Mouse (Mus musculus) myocyte (in vitro differentiated cells): ENCODE data around the gene Pla2g4a. TPM values are rescaled to one million over a fixed set of nuclear protein-coding genes. Genes with fewer than 3 reads are reported as not detected.

Experiments
- H3K27me3 ChIP-seq: one replicate; pipeline ENCODE4 v1.6.1; 2011; ENCODE audit not compliant: control insufficient read depth, insufficient read depth, insufficient read length
- H3K36me3 ChIP-seq: one replicate; pipeline ENCODE4 v1.6.1; 2011; ENCODE audit not compliant: control insufficient read depth, insufficient read depth
- H3K4me2 ChIP-seq: one replicate; pipeline ENCODE4 v1.6.1; 2011; ENCODE audit warnings: low read depth, control low read depth
- H3K4me3 ChIP-seq: one replicate; pipeline ENCODE4 v1.5.1; 2011; ENCODE audit warnings: mild to moderate bottlenecking, control low read depth, moderate library complexity
- H3K79me2 ChIP-seq: one replicate; pipeline ENCODE4 v1.6.1; 2011; ENCODE audit not compliant: control insufficient read depth, insufficient read depth
- H3ac ChIP-seq: one replicate; pipeline ENCODE4 v1.6.1; 2011; ENCODE audit not compliant: control insufficient read depth, insufficient read length
- CEBPB ChIP-seq: IDR thresholded peaks from 2 replicates; pipeline ENCODE4 v1.6.1; 2011; ENCODE audit warnings: mild to moderate bottlenecking, moderate library complexity; ENCODE audit not compliant: poor library complexity, insufficient read depth, severe bottlenecking
- E2F4 ChIP-seq: IDR thresholded peaks from one replicate; pipeline ENCODE4 v1.6.1; 2011; ENCODE audit warnings: mild to moderate bottlenecking, control low read depth, moderate library complexity; ENCODE audit not compliant: insufficient read depth
- MAX ChIP-seq: IDR thresholded peaks from one replicate; pipeline ENCODE4 v1.6.1; 2011; ENCODE audit warnings: low read depth, mild to moderate bottlenecking, control low read depth
- MYOD1 ChIP-seq, 3 experiments: IDR thresholded peaks; one replicate each; pipeline ENCODE4 v1.6.1; 2011; ENCODE audit warnings: control low read depth in 2 of 3, low read depth in 2 of 3, mild to moderate bottlenecking in 2 of 3, moderate library complexity in 1 of 3; ENCODE audit not compliant: insufficient read length in 2 of 3, control insufficient read depth in 1 of 3
- MYOG ChIP-seq, 3 experiments: IDR thresholded peaks; one replicate each; pipeline ENCODE4 v1.6.1; 2011; ENCODE audit warnings: control low read depth in 2 of 3, low read depth in 2 of 3, mild to moderate bottlenecking in 2 of 3; ENCODE audit not compliant: insufficient read length in 2 of 3, control insufficient read depth in 1 of 3, insufficient read depth in 1 of 3
- POLR2A ChIP-seq: IDR thresholded peaks from one replicate; pipeline ENCODE4 v1.6.1; 2011; ENCODE audit warnings: low read depth, mild to moderate bottlenecking, control low read depth, moderate library complexity; ENCODE audit not compliant: insufficient read length
- POLR2AphosphoS2 ChIP-seq: IDR thresholded peaks from one replicate; pipeline ENCODE4 v1.6.1; 2011; ENCODE audit warnings: low read depth, control low read depth; ENCODE audit not compliant: insufficient read length
- REST ChIP-seq: IDR thresholded peaks from one replicate; pipeline ENCODE4 v1.6.1; 2011; ENCODE audit warnings: mild to moderate bottlenecking, control low read depth, moderate library complexity; ENCODE audit not compliant: insufficient read depth, insufficient read length
- SRF ChIP-seq: IDR thresholded peaks from one replicate; pipeline ENCODE4 v1.6.1; 2011; ENCODE audit warnings: low read depth; ENCODE audit not compliant: control insufficient read depth, insufficient read length
- TCF12 ChIP-seq: IDR thresholded peaks from one replicate; pipeline ENCODE4 v1.6.1; 2011; ENCODE audit warnings: mild to moderate bottlenecking, control low read depth; ENCODE audit not compliant: poor library complexity, insufficient read depth, severe bottlenecking
- TCF3 ChIP-seq: IDR thresholded peaks from one replicate; pipeline ENCODE4 v1.6.1; 2011; ENCODE audit warnings: low read depth, control low read depth; ENCODE audit not compliant: insufficient read length
- USF1 ChIP-seq: IDR thresholded peaks from one replicate; pipeline ENCODE4 v1.6.1; 2011; ENCODE audit warnings: low read depth, mild to moderate bottlenecking, control low read depth, moderate library complexity
- polyA plus RNA-seq: library from polyadenylated mRNA; unstranded; fragments of >200 nt; fragmentation: generic; extraction: Trizol; gene quantifications from one replicate; pipeline ENCODE4 v1.2.1, GENCODE M21; 2012; ENCODE audit warnings: missing spikeins

Gene Pla2g4a
- polyA plus RNA-seq, 1 experiment, result 6.2 TPM

DNA sequence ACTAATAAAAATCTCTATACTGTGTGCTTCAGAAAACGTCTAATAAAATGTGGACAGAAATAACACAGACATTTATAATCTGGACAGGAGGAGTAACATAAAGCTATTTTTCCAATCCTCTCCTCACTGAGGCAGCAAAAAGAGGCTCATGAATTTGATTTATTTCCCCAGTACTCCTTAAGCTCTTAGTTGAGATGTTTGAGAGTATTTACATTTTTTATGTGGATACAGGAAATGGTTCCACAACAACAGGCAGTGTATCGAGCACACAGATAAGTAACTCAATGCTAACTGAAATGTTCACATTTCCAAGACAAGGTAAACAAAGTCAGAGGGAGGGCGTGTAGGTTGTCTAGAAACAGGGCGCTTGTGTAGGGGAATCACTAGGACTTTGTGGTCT lies 48.1 kb downstream of the Pla2g4a start:
- Histone ChIP-seq H3ac (no peak overlapping the region), H3K79me2 (no peaks in the 10 kb centered on the region), H3K4me3 (no peak overlapping the region), H3K36me3 (no peaks in the 10 kb centered on the region), H3K4me2 (no peak overlapping the region), H3K27me3 (no peaks in the 10 kb centered on the region)
- TF ChIP-seq MYOG (IDR thresholded peaks at IDR 0.05; ENCODE audit: control insufficient read depth in 1 of 3, insufficient read depth in 1 of 3, insufficient read length in 2 of 3, low read depth in 2 of 3) (no peak), TCF3 (no peak), USF1 (no peak), SRF (no peak), POLR2AphosphoS2 (no peak), MAX (no peak), TCF12 (no peak), E2F4 (no peak), POLR2A (no peak)

DNA sequence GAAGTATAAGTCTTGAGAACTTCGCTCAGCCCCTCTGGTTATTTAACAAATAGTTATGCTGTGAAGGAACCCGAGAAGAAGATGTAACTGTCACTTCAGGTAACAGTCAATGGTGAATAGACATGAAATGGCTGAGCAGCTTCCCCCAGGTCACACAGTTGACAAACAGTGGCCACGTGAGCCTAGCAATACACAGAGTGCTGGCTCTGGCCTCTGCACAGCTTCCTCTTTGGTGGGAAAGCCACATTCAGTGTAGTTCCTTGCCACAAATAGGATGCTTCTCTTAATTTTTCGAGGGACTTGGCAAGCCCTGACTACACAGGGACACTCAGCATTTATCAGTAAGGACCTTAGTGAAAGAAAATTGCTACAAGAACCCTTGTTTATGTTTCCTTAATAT lies 50.0 kb downstream of the Pla2g4a start:
- H3K36me3 ChIP-seq, result no peaks in the 10 kb centered on the region
- no peak for TF ChIP-seq E2F4
- TF ChIP-seq TCF3, result no peak
- no peak overlapping the region for H3K4me2 ChIP-seq
- no peak overlapping the region for H3K4me3 ChIP-seq
- no peaks in the 10 kb centered on the region for H3K79me2 ChIP-seq
- H3ac ChIP-seq, result no peak overlapping the region
- no peaks in the 10 kb centered on the region for H3K27me3 ChIP-seq

DNA sequence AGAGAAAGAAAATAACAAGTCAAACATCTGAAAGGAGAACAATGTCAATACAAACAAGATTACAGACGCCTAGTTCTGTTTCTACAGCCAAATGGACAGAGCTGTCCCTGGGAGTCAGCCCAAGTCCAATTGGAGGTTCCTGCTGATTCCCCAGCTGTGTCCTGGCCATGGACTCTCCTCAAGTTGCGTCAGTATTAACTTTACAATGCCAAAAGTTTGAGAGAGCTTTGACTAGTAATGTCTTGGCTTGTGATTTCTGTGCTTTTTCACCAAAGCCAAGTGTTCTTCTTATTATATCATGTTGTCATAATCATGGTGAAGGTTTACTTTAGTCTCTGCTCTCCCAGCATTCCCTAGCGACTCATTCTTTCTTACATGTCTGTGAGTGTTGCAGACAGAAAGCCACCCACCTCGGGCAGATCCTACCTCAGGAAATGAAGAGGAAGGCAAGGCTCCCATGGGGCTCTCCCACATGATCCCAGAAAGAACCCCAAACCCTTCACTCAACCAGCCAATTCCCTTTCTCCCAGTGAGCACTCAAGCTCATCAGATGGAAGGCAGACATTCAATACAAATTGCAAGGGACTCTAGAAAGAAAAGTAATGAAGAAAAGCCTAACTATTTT lies 63.0 kb downstream of the Pla2g4a start:
- TF ChIP-seq POLR2AphosphoS2 (no peak), REST (no peak), MYOG (IDR thresholded peaks at IDR 0.05; ENCODE audit: control insufficient read depth in 1 of 3, insufficient read depth in 1 of 3, insufficient read length in 2 of 3, low read depth in 2 of 3) (no peak), TCF3 (no peak)
- Histone ChIP-seq H3K27me3 (no peaks in the 10 kb centered on the region), H3ac (no peak overlapping the region), H3K4me3 (no peak overlapping the region), H3K36me3 (no peaks in the 10 kb centered on the region), H3K4me2 (no peak overlapping the region), H3K79me2 (no peaks in the 10 kb centered on the region)

DNA sequence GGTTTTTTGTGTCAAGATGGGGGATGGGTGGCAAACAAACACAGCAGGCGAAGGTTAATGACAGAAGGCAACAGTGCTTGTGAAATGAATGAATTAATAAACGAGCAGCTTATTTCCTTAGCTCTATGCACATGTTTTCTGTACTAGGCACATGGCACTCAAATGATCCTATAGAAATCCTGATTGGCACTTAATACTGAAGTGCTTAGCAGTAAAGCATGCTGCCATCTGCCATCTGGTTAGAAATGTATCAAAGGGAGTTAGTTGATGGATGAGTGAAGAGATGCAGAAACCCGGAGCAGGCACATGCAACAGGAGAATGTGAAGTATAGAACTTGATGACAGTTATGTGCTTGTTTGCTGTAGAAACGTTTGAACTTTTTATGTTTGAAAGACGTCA lies 64.5 kb downstream of the Pla2g4a start:
- Histone ChIP-seq H3K4me2 (no peak overlapping the region), H3K4me3 (no peak overlapping the region), H3ac (no peak overlapping the region), H3K27me3 (no peaks in the 10 kb centered on the region), H3K79me2 (no peaks in the 10 kb centered on the region), H3K36me3 (no peaks in the 10 kb centered on the region)
- TF ChIP-seq POLR2AphosphoS2 (no peak), MYOG (IDR thresholded peaks at IDR 0.05; ENCODE audit: control insufficient read depth in 1 of 3, insufficient read depth in 1 of 3, insufficient read length in 2 of 3, low read depth in 2 of 3) (no peak), POLR2A (no peak), TCF3 (no peak), USF1 (no peak), CEBPB (no peak), MYOD1 (IDR thresholded peaks at IDR 0.05; ENCODE audit: control insufficient read depth in 1 of 3, insufficient read length in 2 of 3, low read depth in 2 of 3) (no peak), MAX (no peak), E2F4 (no peak), TCF12 (no peak)

DNA sequence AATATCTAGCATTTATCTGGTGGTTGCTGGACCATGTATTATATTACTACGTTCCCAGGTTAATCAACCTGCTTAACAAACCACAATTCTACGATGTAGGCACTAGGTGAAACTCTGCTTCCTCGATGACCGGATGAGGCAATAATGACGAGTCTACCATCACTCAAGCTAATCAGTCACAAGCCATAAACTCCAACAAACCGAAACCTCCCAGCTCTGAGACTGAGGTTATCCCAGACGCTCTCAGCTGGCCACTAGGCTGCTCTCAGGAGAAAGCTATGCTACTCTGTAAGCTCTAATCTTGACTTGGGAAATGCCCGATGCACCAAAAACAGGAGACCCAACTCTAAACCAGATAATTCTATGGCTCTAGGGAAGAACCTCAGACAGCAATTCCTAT lies 66.2 kb downstream of the Pla2g4a start:
- TF ChIP-seq E2F4, result no peak
- no peak for TF ChIP-seq MYOD1 (IDR thresholded peaks at IDR 0.05; ENCODE audit: control insufficient read depth in 1 of 3, insufficient read length in 2 of 3, low read depth in 2 of 3)
- Histone ChIP-seq H3ac (no peak overlapping the region), H3K4me3 (no peak overlapping the region), H3K79me2 (no peaks in the 10 kb centered on the region), H3K27me3 (no peaks in the 10 kb centered on the region), H3K36me3 (no peaks in the 10 kb centered on the region), H3K4me2 (no peak overlapping the region)

DNA sequence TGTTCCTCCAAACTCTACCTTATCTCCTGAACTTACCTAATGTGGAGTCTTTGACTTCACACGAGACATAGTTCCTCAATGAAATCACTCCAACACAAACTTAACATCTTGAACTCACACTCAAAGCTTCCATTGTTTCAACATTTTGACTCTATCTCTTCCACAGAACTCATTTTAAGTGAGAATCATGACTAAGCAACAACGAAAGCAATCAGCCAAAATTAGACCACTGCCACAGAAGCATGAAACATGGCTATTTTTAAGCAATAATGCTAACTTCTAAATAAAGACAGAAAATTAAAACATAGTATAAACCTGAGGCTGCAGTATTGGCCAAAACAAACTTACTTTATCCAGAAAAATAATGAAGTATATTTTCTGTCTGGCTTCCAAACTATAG lies 67.2 kb downstream of the Pla2g4a start:
- Histone ChIP-seq H3K4me3 (no peak overlapping the region), H3K4me2 (no peak overlapping the region), H3K27me3 (no peaks in the 10 kb centered on the region), H3K79me2 (no peaks in the 10 kb centered on the region), H3ac (no peak overlapping the region), H3K36me3 (no peaks in the 10 kb centered on the region)
- TF ChIP-seq CEBPB (no peak), MYOG (IDR thresholded peaks at IDR 0.05; ENCODE audit: control insufficient read depth in 1 of 3, insufficient read depth in 1 of 3, insufficient read length in 2 of 3, low read depth in 2 of 3) (no peak), USF1 (no peak)
